Mouse (Mus musculus) natural killer cell, adult 2 months (primary cell): ENCODE measurements around the gene Fcor.
A peak's percentile ranks its signal among the peaks of the same experiment; 100 is the strongest.

Experiments
- DNase-seq, 2 experiments: peaks; one replicate each; pipeline ENCODE4 v3.0.0; 2022; ENCODE audit warnings: low spot score in 2 of 2

The Fcor gene

DNA sequence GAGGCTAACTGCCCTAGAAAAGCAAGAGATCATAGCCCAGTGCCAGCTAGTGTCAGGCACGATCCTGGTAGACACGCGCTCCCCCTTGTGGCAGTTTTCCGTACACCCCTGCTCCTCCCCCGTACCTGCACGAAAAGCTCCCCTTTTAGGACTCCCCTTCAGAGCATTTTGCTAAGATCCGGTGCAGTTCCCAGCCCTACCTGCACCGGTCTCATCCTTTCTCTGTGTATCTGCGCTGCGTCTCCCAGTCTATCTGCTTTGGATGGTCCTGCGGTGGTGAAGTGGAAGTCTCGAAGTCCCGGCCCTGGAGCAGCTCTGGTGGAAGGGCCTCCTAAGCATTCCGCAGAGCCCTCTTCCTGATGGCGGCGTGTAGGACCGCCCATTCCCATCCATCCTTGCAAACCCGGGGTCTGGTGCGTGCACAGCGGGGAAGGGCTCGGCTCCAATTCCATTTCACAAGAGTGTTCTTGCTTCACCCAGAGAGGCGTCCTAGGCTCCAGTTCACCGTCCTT is at the start of gene Fcor:
Fcor (minus strand) TSS at position 383 of the 512 bp plus-strand sequence.
- DNase-seq: peak; percentile 69 to 85

DNA sequence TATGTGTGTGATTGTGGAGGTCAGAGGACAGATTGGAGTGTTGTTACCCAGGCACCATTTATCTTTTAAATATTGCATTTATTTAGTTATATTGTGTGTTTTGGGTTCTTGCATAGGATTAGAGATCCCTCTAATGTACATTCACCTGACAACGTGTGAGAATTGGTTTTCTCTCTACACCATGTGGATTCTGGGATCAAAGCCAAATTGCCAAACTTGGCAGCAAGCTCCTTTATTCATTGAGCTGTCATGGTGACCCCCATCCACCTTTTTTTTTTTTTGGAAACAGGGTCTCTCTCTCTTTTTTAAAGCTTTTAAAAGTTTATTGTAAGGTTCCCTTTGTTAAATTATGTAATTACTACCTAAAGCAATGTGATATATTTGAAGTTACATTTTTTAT is 48.9 kb upstream of the Fcor start:
- DNase-seq: no peak

DNA sequence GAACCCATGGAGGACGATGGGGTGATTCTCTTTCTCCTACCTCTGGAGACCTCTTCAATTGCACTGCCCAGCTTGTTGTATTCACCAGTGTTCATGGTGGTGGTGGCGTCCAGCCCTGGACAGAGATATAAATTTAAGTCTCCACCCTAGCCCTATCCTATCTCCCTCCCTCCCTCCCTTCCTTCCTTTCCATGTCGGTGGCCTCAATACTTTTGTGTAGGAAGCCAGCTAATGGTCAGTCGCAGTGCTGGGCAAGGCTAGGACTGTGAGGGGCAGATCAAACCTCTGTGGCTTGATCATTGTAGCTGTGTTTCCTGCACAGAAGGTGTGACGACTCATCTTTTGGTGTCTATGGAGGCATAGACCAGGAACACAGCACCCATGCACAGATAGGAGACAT is 48.4 kb upstream of the Fcor start, which contains the start of gene Clec4g:
Clec4g (minus strand) TSS at position 101 of the 400 bp plus-strand sequence.
- no peak for DNase-seq

DNA sequence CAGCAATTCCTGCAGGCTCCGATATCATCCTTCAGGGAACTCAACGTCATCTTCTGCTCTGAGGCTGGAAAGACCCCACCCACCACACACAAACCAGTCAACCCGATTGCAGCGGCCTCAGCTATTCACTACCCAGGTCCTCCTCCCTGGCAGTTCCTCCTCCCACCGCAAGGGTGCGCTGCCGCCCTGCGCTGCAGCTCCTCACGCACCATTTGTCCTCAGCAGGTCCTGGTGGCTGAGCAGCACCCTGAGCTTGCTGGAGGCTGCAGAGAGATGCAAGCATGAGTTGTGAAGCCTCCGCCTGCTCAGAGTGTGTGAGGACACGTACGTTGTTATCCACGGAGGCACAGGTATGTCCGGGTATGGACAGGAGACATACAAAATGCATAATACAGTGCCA is 46.4 kb upstream of the Fcor start:
- DNase-seq: peak; percentile 37 to 76

DNA sequence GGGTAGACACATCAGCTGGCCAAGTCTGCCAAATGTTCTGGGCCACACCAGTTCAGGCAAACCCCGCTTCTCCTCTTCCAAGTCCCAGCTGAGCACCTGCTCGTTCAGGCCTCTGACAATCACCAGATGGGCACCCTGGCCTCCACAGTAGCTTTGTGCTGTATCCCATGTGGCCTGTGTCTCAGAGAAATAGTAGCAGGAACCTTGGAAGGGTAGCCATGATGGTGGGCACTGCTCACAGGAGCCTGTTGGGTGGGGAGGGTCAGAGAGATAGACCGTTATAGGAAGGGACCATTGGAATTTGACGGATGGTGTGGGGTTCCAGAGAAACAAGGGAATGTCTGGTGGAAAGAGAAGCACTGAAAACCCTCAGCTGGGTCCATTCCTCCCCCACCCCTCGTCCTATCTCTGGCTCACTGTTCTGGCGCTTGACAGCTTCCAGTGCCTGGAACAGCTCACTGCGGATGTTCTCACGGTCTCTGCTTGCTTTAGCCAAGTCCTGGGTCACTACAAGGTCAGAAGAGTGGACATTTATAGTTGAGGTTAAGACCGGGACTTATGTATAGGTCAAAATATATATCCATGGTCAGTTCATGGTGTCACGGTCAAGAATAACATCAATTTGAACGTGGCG is 45.3 kb upstream of the Fcor start:
- no peak for DNase-seq

DNA sequence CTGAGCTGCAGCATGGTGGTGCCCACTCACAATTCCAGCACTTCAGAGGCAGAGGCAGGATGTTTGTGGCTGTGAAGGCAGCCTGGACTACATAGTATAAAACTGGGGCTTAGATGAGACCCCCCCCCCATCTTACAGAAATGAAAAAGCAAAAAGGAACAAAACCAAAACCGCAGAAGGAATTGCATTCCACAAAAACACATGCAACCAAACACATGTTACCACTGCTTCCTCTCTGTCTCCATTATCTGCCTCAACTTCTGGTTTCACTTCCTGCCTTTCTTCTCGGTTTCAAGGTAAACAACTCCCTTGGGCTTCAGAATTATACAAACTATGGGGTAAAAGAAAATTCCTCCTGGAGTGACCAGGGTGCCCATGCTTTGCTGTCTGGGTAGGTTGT is 39.5 kb upstream of the Fcor start:
- peak in 1 of 2 experiments; percentile 37 for DNase-seq

DNA sequence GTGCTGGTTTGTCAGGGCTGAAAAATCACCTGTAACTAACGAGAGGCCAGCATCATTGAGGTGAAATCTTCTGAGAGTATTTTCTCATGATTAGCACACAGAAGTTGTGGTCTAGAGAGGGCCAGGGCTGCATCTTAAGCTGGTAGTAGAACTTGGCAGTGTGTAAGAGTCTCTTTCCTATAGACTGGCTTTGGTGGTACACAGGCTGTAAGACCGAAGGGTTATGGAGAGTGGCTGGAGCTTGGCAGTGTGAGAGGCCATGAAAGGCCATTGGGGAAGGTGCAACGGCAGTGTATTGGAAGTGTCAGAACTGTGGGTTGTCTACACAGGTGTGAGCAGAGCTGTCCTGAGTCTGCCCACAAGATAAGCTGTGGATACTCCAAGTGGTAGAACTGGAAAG is 38.1 kb upstream of the Fcor start:
- DNase-seq: no peak

DNA sequence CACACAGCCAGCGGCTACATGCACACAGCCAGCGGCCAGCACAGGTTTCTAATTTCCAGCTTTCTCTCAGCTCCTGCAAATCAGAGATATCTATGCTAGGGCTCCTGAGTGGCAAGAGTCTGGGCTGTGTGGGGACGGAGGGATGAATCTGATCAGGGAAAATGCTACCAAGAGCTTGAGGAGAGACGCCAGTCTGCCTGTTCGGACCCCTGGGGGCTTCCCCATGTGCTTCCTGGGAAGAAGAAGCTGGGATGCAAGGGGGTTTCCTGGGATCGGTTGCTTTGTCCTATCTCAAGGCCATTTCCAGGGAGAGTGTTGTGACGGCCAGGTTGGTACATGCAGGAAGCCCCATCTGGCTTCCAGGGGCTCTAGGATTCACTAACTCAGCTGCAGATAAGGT is 35.4 kb upstream of the Fcor start:
- no peak for DNase-seq

DNA sequence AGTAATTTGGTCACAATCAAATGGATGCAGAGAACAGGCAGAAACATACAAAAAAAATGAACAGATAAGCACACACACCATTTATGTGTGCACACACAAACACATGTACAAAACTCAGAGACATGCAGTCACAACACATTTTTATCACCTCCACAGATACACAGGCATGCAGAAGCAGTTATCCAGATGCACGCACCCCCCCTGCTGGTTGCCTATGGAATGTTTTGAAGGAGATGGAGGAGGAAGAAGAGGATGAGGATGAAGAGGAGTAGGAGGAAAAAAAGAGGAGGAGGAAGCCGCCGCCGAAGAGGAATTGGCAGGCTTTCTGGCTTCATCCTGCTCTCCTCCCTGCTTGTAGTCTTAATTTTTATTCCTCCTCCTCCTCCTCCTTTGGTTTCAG is 33.5 kb upstream of the Fcor start:
- DNase-seq: no peak

DNA sequence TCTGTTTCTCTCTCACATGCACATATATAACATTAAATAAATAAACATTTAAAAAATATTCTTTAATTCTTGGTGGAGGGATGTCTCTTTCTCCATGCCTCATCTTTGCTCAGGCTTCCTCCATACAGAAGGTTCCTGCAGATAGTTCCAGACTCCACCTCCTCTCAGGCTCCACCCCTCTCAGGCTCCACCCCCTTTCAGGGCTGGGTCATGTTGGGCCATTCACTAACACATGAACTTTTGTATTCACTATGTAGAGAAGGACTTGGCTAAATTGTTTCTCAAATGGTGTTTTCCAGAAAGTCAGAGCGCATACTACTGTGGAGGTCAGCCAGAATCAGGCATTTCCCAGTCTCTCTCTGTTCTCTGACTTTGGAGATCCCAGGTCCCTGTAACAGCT is 29.3 kb upstream of the Fcor start:
- no peak for DNase-seq

DNA sequence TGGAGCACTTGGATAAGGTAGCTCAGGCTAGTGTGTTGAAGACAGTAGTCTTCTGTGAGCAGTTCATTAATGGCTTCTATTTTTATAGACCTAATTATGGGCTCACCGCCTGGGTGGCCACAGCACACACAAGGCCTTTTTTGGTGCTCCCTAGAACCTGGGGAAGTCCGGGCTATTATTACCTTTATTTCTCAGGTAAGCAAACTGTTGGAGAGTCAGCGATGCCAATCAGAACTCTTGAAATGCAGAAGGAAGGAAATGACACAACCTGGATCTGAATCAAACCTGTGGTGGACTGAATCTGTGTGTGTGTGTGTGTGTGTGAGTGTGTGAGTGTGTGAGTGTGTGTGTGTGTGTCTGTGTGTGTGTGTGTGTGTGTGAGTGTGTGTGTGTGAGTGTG is 22.0 kb upstream of the Fcor start, which contains the start of gene Fcer2a:
Fcer2a (minus strand) TSS at position 55 of the 400 bp plus-strand sequence.
- peak in 1 of 2 experiments; percentile 58 for DNase-seq

DNA sequence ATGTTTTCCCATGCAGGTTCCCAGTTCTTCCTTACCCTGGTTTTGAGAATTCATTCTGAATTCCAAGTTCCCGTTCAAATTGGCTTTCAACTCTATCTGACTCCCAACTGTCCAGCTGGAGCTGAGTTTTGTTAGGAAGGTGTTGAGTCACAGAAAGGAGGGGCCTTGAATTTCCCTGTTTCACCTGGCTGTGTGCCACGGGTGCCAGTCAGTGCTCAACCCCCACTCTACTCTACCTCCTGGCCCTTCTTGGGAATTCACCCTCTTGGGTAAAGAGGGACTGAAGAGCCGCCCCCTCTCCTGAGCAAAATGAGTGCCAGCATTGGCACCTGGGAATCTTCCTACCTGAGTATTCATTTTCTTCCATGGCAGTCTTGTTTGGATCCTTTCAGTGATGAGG is 18.6 kb upstream of the Fcor start:
- no peak for DNase-seq

DNA sequence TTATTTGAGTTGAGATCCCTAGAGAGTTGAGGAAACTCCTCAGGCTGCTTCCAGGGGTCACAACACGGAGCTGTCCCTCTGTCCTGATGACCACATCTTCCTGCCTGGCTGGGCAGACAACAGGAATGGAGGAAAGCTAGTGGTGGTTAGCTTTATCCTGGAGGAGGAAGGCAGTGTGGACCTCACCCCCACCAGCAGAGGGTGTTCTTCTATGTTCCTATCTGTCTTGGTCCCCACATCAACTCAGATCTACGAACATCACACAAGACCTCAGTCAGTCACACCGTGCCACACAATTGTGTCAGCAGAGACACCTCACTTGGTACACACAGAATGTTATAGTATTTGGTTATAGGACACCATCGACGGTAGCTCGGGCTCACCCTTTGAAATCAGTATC is 15.4 kb upstream of the Fcor start:
- DNase-seq: no peak

DNA sequence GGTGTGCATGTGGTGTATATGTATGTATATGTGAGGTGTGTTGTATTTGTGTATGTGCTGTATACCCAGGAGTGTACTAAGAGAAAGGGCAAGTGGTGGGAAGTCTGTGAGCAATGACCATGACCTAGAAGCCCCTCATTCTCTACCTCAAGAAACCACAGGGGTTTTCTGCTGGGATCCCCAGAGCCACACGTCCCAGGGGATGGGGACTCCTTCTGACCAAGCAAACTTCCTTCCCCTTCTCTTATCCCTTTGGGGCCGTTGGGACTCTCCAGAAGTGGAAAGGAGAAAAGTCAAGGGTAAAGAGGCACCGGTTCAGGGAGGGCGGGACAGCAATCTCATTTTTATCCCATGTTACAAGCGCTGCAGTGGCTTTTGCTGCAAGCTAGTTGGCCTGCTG is 13.3 kb upstream of the Fcor start:
- no peak for DNase-seq

DNA sequence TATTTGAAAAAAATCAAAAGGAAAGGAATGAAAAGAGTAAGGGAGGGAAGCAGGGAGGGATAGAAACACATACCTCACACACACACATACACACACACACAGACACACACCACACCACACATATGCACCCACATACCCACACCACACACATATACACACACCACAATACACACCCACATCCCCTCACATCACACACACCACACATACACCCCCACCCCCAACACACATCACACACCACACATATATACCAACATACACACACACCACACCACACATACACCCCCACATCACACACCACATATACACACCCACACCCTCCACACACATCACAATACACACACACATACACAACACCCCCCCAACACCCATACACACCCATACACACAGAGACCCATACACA is 12.4 kb upstream of the Fcor start:
- no peak for DNase-seq

DNA sequence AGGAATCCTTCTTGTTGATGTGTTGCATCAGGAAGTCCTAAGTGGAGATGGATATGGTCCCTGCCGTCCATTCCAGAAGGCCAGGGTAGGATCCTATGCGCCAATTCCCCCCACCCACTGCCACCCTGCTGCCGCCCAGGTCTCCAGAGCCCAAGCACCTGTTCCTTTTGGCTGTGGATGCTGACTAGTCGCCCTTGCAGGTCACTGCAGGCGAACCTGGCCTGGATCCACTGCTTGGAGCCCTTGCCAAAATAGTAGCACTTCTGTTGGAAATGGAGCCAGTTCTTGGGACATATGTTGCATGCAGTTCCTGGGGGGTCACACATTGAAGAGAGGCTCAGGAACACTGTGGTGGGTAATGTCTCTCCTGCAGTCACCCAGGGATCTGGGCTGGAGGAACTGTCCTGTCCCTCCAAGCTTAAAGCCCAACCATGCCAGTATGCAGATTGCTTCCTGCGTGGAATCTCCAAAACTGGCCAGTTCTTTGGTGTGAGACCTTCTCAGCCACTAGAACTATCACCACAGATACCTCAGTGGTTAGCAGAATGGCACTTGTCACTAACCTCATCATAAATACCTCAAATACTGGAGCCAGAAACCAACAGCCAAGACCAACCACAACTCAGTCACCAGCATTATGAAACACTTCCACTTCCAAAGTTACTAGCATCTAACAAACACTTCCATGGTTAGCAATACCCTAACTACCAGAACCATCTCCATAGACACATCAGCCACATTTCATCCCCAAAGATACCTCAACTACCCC is 11.4 kb upstream of the Fcor start:
- no peak for DNase-seq

DNA sequence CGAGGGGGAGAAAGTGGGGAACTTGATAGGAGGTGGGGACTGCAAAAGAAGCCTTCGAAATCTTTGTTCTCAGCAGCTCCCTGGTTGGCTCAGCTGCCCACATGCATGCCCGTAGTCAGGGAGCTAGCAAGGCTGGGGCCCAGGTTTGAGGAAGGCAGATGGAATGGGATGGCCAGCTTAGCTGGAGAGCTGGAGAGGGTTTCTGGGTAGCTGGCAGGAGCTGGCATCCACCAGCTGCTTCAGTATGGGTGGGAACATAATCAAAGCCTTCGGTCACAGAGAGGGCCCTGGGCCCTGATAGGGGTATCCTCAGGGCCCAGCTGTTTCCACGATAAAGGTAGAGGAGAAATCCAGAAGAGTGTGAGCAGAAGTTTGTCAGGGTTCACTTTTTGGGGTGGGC is 10.3 kb upstream of the Fcor start:
- DNase-seq: no peak

DNA sequence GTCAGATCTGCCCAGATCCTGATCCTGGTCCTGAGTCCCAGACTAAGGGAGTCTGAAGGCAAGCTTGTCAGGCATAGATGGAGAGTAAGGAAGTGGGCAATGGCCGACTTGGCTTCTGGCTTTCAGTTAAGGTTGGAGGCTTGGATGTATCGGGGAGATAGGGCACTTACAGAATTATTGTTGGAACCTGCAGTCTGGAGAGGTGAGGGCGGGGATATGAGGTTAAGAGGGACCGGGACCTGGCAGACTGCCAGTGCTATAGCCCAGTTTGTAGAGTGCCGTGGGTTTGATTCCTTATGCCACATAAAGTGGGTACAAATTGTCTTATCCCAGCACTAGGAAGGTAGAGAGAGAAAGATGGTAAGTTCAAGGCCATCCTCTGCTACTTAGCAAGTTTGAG is 7.5 kb upstream of the Fcor start:
- no peak for DNase-seq

DNA sequence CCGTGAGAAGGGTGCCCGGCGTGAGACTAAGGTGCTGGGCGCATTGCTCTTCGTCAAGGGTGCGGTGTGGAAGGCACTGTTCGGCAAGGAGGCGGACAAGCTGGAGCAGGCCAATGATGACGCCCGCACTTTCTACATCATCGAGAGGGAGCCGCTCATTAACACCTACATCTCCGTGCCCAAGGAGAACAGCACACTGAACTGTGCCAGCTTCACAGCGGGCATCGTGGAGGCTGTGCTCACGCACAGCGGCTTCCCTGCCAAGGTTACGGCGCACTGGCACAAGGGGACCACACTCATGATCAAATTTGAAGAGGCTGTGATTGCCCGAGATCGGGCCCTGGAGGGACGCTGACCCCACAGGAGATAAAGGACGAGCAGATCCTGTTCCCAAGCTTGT is 7.1 kb upstream of the Fcor start:
- no peak for DNase-seq

DNA sequence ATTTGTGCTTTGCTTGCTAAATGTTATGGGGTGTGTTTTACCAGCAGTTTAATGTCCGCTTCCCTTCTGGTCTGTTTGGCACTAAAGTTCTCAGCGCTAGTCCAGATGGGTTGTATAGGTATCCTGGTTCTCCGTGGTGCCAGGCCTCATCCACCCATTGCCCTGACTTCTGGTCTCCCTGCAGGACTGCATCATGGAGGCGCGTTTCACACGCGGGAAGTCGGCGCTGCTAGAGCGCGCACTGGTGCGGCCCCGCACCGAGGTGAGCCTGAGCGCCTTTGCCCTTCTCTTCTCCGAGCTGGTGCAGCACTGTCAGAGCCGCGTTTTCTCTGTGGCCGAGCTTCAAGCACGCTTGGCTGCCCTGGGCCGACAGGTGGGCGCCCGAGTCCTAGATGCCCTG is 6.7 kb upstream of the Fcor start:
- DNase-seq: no peak

DNA sequence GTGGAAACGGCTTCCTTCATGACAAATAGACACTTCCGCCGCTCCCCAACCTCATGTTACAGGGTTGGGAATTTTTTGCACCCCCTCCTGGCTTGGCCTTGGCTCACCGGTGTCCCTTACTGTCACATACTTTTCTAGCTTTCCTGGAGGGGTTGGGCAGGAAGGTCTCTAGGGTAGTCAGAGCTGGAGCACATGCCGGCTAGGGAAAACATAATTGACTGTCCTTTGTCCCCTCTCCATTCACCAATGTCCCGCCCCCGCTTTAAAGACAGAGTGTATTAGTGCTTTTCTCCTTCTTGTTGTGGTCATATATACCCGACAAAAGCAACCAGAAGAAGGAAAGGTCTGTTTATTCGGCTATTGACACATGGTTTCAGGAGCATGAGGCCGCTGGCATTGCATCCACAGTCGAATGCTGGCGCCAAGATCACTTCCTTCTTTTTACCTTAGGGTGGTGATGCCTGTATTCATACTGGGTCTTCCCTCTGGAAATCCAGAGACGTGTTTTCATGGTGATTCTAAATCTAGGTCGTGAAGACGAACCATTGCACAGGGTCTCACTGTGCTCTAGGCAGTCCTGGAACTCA is 4.9 kb upstream of the Fcor start:
- DNase-seq: no peak

DNA sequence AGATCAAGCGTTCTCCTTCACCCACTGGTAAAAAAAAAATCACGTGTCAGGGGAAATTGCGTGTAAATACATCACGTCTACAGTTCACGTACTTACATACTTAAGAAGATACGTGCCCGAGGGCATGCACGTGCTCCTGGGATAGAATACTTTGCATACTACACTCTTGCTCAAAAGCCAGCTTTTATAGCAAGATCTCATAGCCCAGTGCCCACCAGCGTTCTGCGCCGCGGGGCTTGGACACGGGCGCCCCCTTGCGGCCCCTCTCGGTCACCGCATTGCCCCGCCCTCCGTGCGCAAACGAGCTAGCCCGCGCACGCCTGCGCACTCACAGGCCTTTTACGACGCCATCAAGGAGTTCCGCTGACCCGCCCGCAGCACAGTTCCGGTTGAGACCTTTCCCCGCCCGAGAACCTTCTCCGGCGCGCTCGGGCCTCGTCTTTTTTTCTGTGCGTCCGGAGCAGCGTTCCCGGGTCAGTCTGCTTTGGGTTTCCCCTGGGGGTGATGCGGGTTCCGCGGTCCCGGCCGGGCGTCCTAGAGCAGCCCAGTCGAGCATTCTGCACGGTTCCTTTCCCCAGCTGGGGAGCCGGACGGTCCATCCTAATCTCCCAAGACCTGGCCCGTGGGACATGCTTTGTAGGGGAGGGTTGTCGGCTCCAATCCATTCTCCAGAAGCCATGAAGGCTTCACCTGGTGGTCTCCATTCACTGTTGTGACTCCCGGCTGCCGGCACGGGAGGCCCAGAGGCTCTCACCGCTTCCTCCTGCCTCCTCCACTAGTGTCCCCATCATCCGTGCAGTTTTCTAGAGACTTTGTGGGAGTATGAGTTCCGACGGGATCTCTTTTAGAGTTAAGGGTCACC is 4.2 kb upstream of the Fcor start, which contains the start of gene Trappc5:
Trappc5 (plus strand) TSS at position 169 of the 862 bp plus-strand sequence.
- DNase-seq: peak; percentile 90 to 96
